Mouse (Mus musculus) thymus, adult 2 months (tissue): ENCODE results near the gene Ccdc88c. TPM values are rescaled to one million over a fixed set of nuclear protein-coding genes. Genes with fewer than 3 reads are reported as not detected.

Experiments used
- DNase-seq: peaks from one replicate; pipeline ENCODE4 v3.0.0; 2021
- H3K27ac ChIP-seq: fragments of 200-500 bp; 2 replicates; pipeline ENCODE4 v1.5.1; 2012; ENCODE audit warnings: low read length, control low read depth; ENCODE audit not compliant: control insufficient read depth, insufficient read depth
- H3K27me3 ChIP-seq: fragments of 200-500 bp; 2 replicates; pipeline ENCODE4 v1.6.1; 2012; ENCODE audit warnings: mild to moderate bottlenecking, low read length, moderate library complexity, mixed read lengths; ENCODE audit not compliant: control insufficient read depth, insufficient read depth
- H3K36me3 ChIP-seq: fragments of 200-500 bp; 2 replicates; pipeline ENCODE4 v1.6.1; 2012; ENCODE audit warnings: mild to moderate bottlenecking, low read length, moderate library complexity; ENCODE audit not compliant: control insufficient read depth, insufficient read depth
- H3K4me1 ChIP-seq: fragments of 200-500 bp; replicated peaks from 2 replicates; pipeline ENCODE4 v1.6.1; 2012; ENCODE audit warnings: low read length; ENCODE audit not compliant: control insufficient read depth, insufficient read depth
- H3K4me3 ChIP-seq: fragments of 200-500 bp; 2 replicates; pipeline ENCODE4 v1.5.1; 2012; ENCODE audit warnings: mild to moderate bottlenecking, low read length, control low read depth, moderate library complexity; ENCODE audit not compliant: control insufficient read depth, insufficient read depth
- CTCF ChIP-seq: fragments of 200-500 bp; IDR thresholded peaks from 2 replicates; pipeline ENCODE4 v1.5.1; 2012; ENCODE audit warnings: mild to moderate bottlenecking, control low read depth, low read length, moderate library complexity, borderline replicate concordance; ENCODE audit not compliant: control insufficient read depth, poor library complexity, insufficient read depth; ENCODE audit errors: extremely low read depth
- POLR2A ChIP-seq: fragments of 200-500 bp; IDR thresholded peaks from 2 replicates; pipeline ENCODE4 v1.6.1; 2012; ENCODE audit warnings: mild to moderate bottlenecking, low read length, control low read depth, moderate library complexity; ENCODE audit not compliant: control insufficient read depth, poor library complexity, insufficient read depth; ENCODE audit errors: extremely low read depth
- WGBS: fragments of 180-500 bp; shearing (Covaris S2); methylation state at CpG from one replicate; pipeline ENCODE4 v1.1.7; 2018; 5-methylcytosine and 5-hydroxymethylcytosine counted together
- polyA plus RNA-seq: library from polyadenylated mRNA; depleted of rRNA; stranded (reverse); fragments of >200 nt; gene quantifications from 2 replicates; pipeline ENCODE4 v1.2.3, GENCODE M21; 2012; rRNA removed

Ccdc88c gene
- polyA plus RNA-seq, 1 experiment, result 75.0 TPM

GRCm38 (mm10) chr12:100865509-100866078 lies 163.3 kb downstream of the Ccdc88c start:
- Histone ChIP-seq H3K27me3 (no peaks in the 10 kb centered on the region), H3K4me1 (no peaks in the 10 kb centered on the region), H3K36me3 (no peaks in the 10 kb centered on the region), H3K27ac (no peak overlapping the region), H3K4me3 (no peak overlapping the region)
- 92% methylated on average over 11 of the region's 11 CpGs for WGBS
- no peak for DNase-seq
- TF ChIP-seq CTCF (no peak), POLR2A (no peak)

GRCm38 (mm10) chr12:100865072-100865471 lies 163.8 kb downstream of the Ccdc88c start:
- H3K4me3 ChIP-seq, result no peak overlapping the region
- no peak overlapping the region for H3K27ac ChIP-seq
- TF ChIP-seq CTCF, result no peak
- no peak for TF ChIP-seq POLR2A
- no peaks in the 10 kb centered on the region for H3K36me3 ChIP-seq
- no peak for DNase-seq
- no peaks in the 10 kb centered on the region for H3K4me1 ChIP-seq
- H3K27me3 ChIP-seq, result no peaks in the 10 kb centered on the region

DNA sequence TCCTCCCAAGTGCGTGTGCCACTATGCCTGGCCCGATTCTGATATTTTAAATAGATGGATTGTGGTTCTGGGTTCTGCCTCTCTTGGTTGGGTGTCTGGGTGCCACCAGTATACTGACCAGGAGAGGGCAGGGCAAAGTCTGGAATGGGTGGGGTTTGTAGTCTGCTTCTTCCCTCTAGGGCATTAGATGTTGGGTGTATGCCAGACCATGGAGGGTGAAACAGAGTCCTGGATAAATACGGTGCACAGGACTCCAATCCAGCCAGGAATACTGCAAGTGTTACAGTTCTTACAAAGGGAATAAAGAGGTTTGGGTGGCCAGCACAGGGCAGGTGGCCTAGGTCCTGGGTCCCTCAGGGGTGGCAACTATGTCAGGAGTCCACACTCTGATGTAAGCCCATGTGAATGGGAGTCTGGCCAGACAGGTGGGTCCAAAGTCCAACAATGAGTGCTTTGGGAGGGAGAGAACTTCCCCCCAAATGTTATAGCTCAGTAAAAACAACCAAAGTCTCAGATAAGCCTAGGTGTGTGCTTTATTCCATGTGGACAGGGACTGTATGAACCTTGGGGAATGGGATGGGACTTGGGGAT lies 165.9 kb downstream of the Ccdc88c start:
- Histone ChIP-seq H3K4me1 (peaks cover under 1% of the 10 kb centered on the region; the same call in 1 of the 2 replicates), H3K4me3 (no peak overlapping the region), H3K27ac (no peak overlapping the region), H3K27me3 (no peaks in the 10 kb centered on the region), H3K36me3 (no peaks in the 10 kb centered on the region)
- WGBS, result 94% methylated on average over 3 of the region's 3 CpGs
- no peak for DNase-seq
- TF ChIP-seq CTCF (no peak), POLR2A (no peak)

DNA sequence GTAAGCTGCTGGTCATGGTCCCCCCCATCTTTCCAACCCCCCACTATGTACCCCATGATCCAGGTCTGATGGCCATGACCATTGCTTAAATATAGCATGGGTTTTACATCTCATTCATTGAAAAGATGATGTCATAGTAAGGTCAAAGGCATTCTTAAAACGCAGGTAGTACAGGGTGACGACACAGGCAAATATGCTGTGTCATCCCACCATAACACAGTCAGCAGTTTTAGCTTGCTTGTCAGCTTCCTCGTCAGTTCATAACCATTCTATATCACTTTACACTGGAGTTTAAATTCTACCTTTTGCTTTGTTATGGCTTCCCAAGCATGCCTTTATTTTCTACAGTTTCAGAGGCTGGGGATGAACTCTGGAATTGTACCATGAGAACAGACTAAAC lies 166.6 kb downstream of the Ccdc88c start:
- Histone ChIP-seq H3K4me3 (no peak overlapping the region), H3K27ac (no peak overlapping the region), H3K36me3 (no peaks in the 10 kb centered on the region), H3K27me3 (no peaks in the 10 kb centered on the region), H3K4me1 (peaks cover 5% of the 10 kb centered on the region; the same call in 1 of the 2 replicates)
- DNase-seq, result no peak
- 52% methylated on average over 3 of the region's 3 CpGs for WGBS
- TF ChIP-seq CTCF (no peak), POLR2A (no peak)

Other genes with a start within 250 kb of the Ccdc88c start
- 5.9 and 8.6 TPM in 2 replicates for gene Dglucy, start 250.0 kb downstream of the Ccdc88c start, polyA plus RNA-seq
- 21.8 and 25.2 TPM in 2 replicates for gene Gpr68, start 120.9 kb downstream of the Ccdc88c start, polyA plus RNA-seq
- 25.6 and 34.9 TPM in 2 replicates for gene Ppp4r3a, start 54.6 kb upstream of the Ccdc88c start, polyA plus RNA-seq